Comparison of ENCODE assay signal across 8 mouse cellular contexts in genomic region chr5:25760410-25760832, GRCm38 (mm10). TPM values are rescaled to one million over a fixed set of nuclear protein-coding genes. Genes with fewer than 3 reads are reported as not detected.
DNase-seq lines count a peak whose midpoint lies in the region; ATAC-seq and TF ChIP-seq lines count a peak whose summit lies in the region.

No protein-coding gene starts in this region.

- no peak for ATAC-seq in forebrain, postnatal 0 days
- no peak; the same call in 1 of the 2 replicates for ATAC-seq in limb, embryonic 12.5 days (ENCODE audit: insufficient number of reproducible peaks, insufficient read depth, low FRiP score, low TSS enrichment, low read depth)
- 0 out of 2 replicates have a peak, but pooled peaks have one; percentile 5 for ATAC-seq in monocyte, adult 5-6 weeks (replicated peaks; ENCODE audit: insufficient number of reproducible peaks, low FRiP score, low TSS enrichment, poor library complexity, severe bottlenecking)

- no peaks in the 10 kb centered on the region for H3K27me3 ChIP-seq in forebrain, postnatal 0 days (ENCODE audit: insufficient read depth, low read length)
- peaks cover 13% of the 10 kb centered on the region for H3K27me3 ChIP-seq in limb, embryonic 12.5 days

- peak overlapping the region; percentile 86 for H3K4me3 ChIP-seq in layer of hippocampus, adult 2 months
- peak overlapping the region; percentile 85 for H3K4me3 ChIP-seq in forebrain, postnatal 0 days (ENCODE audit: low read depth, low read length)
- peak overlapping the region; percentile 74 for H3K4me3 ChIP-seq in limb, embryonic 12.5 days (replicated peaks)

- peak overlapping the region; percentile 83 for H3K9ac ChIP-seq in forebrain, postnatal 0 days
- peak overlapping the region; percentile 70 for H3K9ac ChIP-seq in limb, embryonic 12.5 days (replicated peaks)

- H3K4me2 ChIP-seq in forebrain, postnatal 0 days (ENCODE audit: low read depth), result peak overlapping the region; percentile 73
- peak overlapping the region; percentile 96 for H3K4me2 ChIP-seq in limb, embryonic 12.5 days

- H3K4me1 ChIP-seq in forebrain, postnatal 0 days (ENCODE audit: insufficient read depth), result peaks cover 10% of the 10 kb centered on the region
- H3K4me1 ChIP-seq in limb, embryonic 12.5 days (replicated peaks), result peaks cover 5% of the 10 kb centered on the region

- TF ChIP-seq POLR2A in brain, embryonic 14.5 days (IDR thresholded peaks at IDR 0.05; ENCODE audit: borderline replicate concordance, extremely low read depth, insufficient read depth, insufficient read length, poor library complexity, severe bottlenecking), result no peak

- no peaks in the 10 kb centered on the region for H3K9me3 ChIP-seq in forebrain, postnatal 0 days (ENCODE audit: low read length)
- H3K9me3 ChIP-seq in limb, embryonic 12.5 days, result no peaks in the 10 kb centered on the region

- no peaks in the 10 kb centered on the region for H3K36me3 ChIP-seq in forebrain, postnatal 0 days (ENCODE audit: insufficient read depth)
- H3K36me3 ChIP-seq in limb, embryonic 12.5 days, result no peaks in the 10 kb centered on the region

- 2% methylated on average over 10 of the region's 10 CpGs for WGBS in forebrain, postnatal 0 days
- WGBS in limb, embryonic 12.5 days, result 3% methylated on average over 10 of the region's 10 CpGs

- no peak for TF ChIP-seq CTCF in layer of hippocampus, adult 2 months (conservative IDR thresholded peaks at IDR 0.05)
- TF ChIP-seq CTCF in brain, embryonic 14.5 days (IDR thresholded peaks at IDR 0.05; ENCODE audit: borderline replicate concordance, extremely low read depth, insufficient read depth, insufficient read length), result no peak
- TF ChIP-seq CTCF in forebrain, postnatal 0 days (IDR thresholded peaks at IDR 0.05; ENCODE audit: low read depth), result no peak

- peak overlapping the region; percentile 94 for H3K27ac ChIP-seq in layer of hippocampus, adult 2 months
- H3K27ac ChIP-seq in forebrain, postnatal 0 days (ENCODE audit: low read depth, low read length), result peak overlapping the region; percentile 42; the same call in 1 of the 2 replicates
- H3K27ac ChIP-seq in limb, embryonic 12.5 days, result no peak overlapping the region

- DNase-seq in layer of hippocampus, adult 2 months (ENCODE audit: low spot score in 2 of 2), result peak in 1 of 2 experiments; percentile 37
- DNase-seq in layer of hippocampus, postnatal 36 days, result no peak
- DNase-seq in brain, embryonic 14.5 days (ENCODE audit: low read depth), result peak; percentile 36
- peak; percentile 52 for DNase-seq in forebrain, postnatal 0 days
- peak; percentile 48 for DNase-seq in thymus, postnatal 4 days
- DNase-seq in adrenal gland, adult 2 months, result no peak

RNA-seq across cellular contexts. Expression of gene Actr3b, which starts 0.6 kb away (rescaled TPM):
- 100 to 1,000 TPM; 136 to 139 TPM for total RNA-seq in layer of hippocampus, adult 2 months (2021)
- total RNA-seq in layer of hippocampus, postnatal 36 days (2021), result 100 to 1,000 TPM; 133 to 143 TPM
- 15.5 and 18.0 TPM in 2 replicates for polyA plus RNA-seq in brain, embryonic 14.5 days (2012; rRNA removed)
- 31.4 and 45.5 TPM in 2 replicates for total RNA-seq in forebrain, postnatal 0 days (2014; rRNA removed)
- polyA plus RNA-seq in forebrain, postnatal 0 days (2015; fragmentation: Nextera tagmentation; extraction: Ambion mirVana), result 90.9 and 107 TPM in 2 replicates
- polyA plus RNA-seq in limb, embryonic 12.5 days (2016; fragmentation: Nextera tagmentation; extraction: Ambion mirVana), result 2.7 and 3.6 TPM in 2 replicates
- not detected in 3 replicates for total RNA-seq in monocyte, adult 5-6 weeks (2017)
- 1 to 10 TPM; 6.2 to 9.3 TPM for total RNA-seq in adrenal gland, adult 2 months (2021)
- polyA plus RNA-seq in adrenal gland, adult 2 months (2012; rRNA removed), result 1.7 and 1.8 TPM in 2 replicates

RNA-seq across cellular contexts. Expression of gene Xrcc2, which starts 54.8 kb away (rescaled TPM):
- 1 to 10 TPM; 6.4 to 6.9 TPM for total RNA-seq in layer of hippocampus, adult 2 months (2021)
- 1 to 10 TPM; 5.2 to 6.8 TPM for total RNA-seq in layer of hippocampus, postnatal 36 days (2021)
- 7.9 and 12.0 TPM in 2 replicates for polyA plus RNA-seq in brain, embryonic 14.5 days (2012; rRNA removed)
- 7.3 and 7.6 TPM in 2 replicates for total RNA-seq in forebrain, postnatal 0 days (2014; rRNA removed)
- 3.3 and 4.1 TPM in 2 replicates for polyA plus RNA-seq in forebrain, postnatal 0 days (2015; fragmentation: Nextera tagmentation; extraction: Ambion mirVana)
- 14.5 and 14.9 TPM in 2 replicates for polyA plus RNA-seq in limb, embryonic 12.5 days (2016; fragmentation: Nextera tagmentation; extraction: Ambion mirVana)
- 9.1 to 17.6 TPM (median 11.4 TPM) in 3 replicates for total RNA-seq in monocyte, adult 5-6 weeks (2017)
- total RNA-seq in adrenal gland, adult 2 months (2021), result 1 to 10 TPM; 2.6 to 4.8 TPM
- polyA plus RNA-seq in adrenal gland, adult 2 months (2012; rRNA removed), result 2.5 and 3.0 TPM in 2 replicates

Comparison
In these comparisons a context has a peak if more than half of its experiments do, and no peak if none do; other contexts are left out.
1. DNase-seq: peak in brain, embryonic 14.5 days (single experiment), forebrain, postnatal 0 days (single experiment) and thymus, postnatal 4 days (single experiment); none in layer of hippocampus, postnatal 36 days (0 of 2) and adrenal gland, adult 2 months (single experiment).
2. Peak in every context shown above with its lines, with median percentiles within 50 percentile points of each other: H3K4me3 ChIP-seq.